Mouse (Mus musculus) cortical plate, adult 2 months (tissue): ENCODE results near the gene Phgr1.

Source experiments
- CTCF ChIP-seq: fragments of 200-500 bp; IDR thresholded peaks from 2 replicates; pipeline ENCODE4 v1.5.1; 2011; ENCODE audit warnings: mild to moderate bottlenecking, control low read depth, low read length; ENCODE audit not compliant: insufficient read depth; ENCODE audit errors: extremely low read depth
- POLR2A ChIP-seq: fragments of 200-500 bp; IDR thresholded peaks from 2 replicates; pipeline ENCODE4 v1.6.1; 2011; ENCODE audit warnings: mild to moderate bottlenecking, low read length, control low read depth; ENCODE audit not compliant: insufficient read depth; ENCODE audit errors: extremely low read depth

- TF ChIP-seq CTCF (no peak), POLR2A (no peak)
Observed at GRCm38 (mm10) chr2:118813981-118814836, 41.6 kb downstream of the Phgr1 start, which contains the start of gene Knstrn.
